Mouse (Mus musculus) forebrain, postnatal 0 days (tissue): ENCODE data around the gene Tnni3k. TPM values are rescaled to one million over a fixed set of nuclear protein-coding genes. Genes with fewer than 3 reads are reported as not detected.

ENCODE experiments used
- ATAC-seq: fragments of 200-750 bp; cut with Nextera tagmentation; 2 replicates; pipeline ENCODE4 v1.8.0; 2017; ENCODE audit warnings: mild to moderate bottlenecking, moderate library complexity
- DNase-seq: peaks from one replicate; pipeline ENCODE4 v3.0.0-alpha.2; 2015
- H3K27ac ChIP-seq: fragments of 300-500 bp; sonication (generic); 2 replicates; pipeline ENCODE4 v1.5.1; 2014; ENCODE audit warnings: low read depth, mild to moderate bottlenecking, antibody characterized with exemption, low read length, moderate library complexity, mixed read lengths
- H3K27me3 ChIP-seq: fragments of 300-500 bp; sonication (generic); 2 replicates; pipeline ENCODE4 v1.6.1; 2014; ENCODE audit warnings: mild to moderate bottlenecking, low read length, mixed read lengths; ENCODE audit not compliant: insufficient read depth
- H3K36me3 ChIP-seq: fragments of 300-500 bp; sonication (generic); 2 replicates; pipeline ENCODE4 v1.6.1; 2014; ENCODE audit warnings: mild to moderate bottlenecking, moderate library complexity; ENCODE audit not compliant: insufficient read depth
- H3K4me1 ChIP-seq: fragments of 300-500 bp; sonication (generic); 2 replicates; pipeline ENCODE4 v1.6.1; 2014; ENCODE audit warnings: antibody characterized with exemption; ENCODE audit not compliant: insufficient read depth
- H3K4me2 ChIP-seq: fragments of 300-500 bp; sonication (generic); 2 replicates; pipeline ENCODE4 v1.6.1; 2014; ENCODE audit warnings: low read depth, mild to moderate bottlenecking, moderate library complexity
- H3K4me3 ChIP-seq: fragments of 300-500 bp; sonication (generic); 2 replicates; pipeline ENCODE4 v1.5.1; 2014; ENCODE audit warnings: low read depth, low read length, mixed read lengths
- H3K9ac ChIP-seq: fragments of 300-500 bp; sonication (generic); 2 replicates; pipeline ENCODE4 v1.6.1; 2014; ENCODE audit warnings: mild to moderate bottlenecking
- H3K9me3 ChIP-seq: fragments of 300-500 bp; sonication (generic); 2 replicates; pipeline ENCODE4 v1.6.1; 2016; ENCODE audit warnings: low read length
- CTCF ChIP-seq: sonication (generic); IDR thresholded peaks from 2 replicates; pipeline ENCODE4 v1.5.1; 2016; ENCODE audit warnings: antibody characterized with exemption, control low read depth, low read depth
- WGBS: fragments of 180-500 bp; shearing (Covaris S2); extraction: QIAGEN DNeasy Blood & Tissue Kit; methylation state at CpG from one replicate; pipeline ENCODE4 v1.1.7; 2014; 5-methylcytosine and 5-hydroxymethylcytosine counted together
- polyA plus RNA-seq: library from polyadenylated mRNA; unstranded; fragments of >200 nt; fragmentation: Nextera tagmentation; extraction: Ambion mirVana; gene quantifications from 2 replicates; pipeline ENCODE4 v1.2.1, GENCODE M21; 2015
- total RNA-seq: library from RNA; depleted of rRNA; stranded (reverse); fragments of >200 nt; gene quantifications from 2 replicates; pipeline ENCODE4 v1.2.3, GENCODE M21; 2014

Tnni3k gene
- total and polyA plus RNA-seq, 2 experiments from 2014 or later, result 0.05 to 0.10 TPM

DNA sequence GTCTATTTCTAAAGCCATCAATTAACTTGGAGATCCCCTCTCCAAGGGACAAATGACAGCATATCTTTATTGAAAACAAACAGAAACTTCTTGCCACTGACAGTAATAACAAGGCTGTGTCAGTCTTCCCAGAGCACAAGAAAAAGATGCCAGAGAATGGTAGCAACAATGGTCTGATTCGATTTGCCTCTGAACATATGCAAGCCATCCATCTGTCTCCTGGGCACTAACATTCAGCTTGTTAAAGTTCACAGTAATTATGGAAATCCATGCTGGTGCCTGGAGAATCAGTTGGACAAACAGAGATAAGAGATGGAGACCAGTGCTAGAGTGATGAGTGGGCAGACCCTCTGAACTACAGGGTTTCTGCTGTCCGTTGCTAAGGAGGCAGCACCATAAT is 102.1 kb downstream of the Tnni3k start:
- ATAC-seq, result peak; percentile 54; the same call in 1 of the 2 replicates
- no peak overlapping the region for H3K4me3 ChIP-seq
- no peaks in the 10 kb centered on the region for H3K4me1 ChIP-seq
- no peak overlapping the region for H3K4me2 ChIP-seq
- WGBS, result 54% methylated on average over 2 of the region's 2 CpGs
- no peaks in the 10 kb centered on the region for H3K36me3 ChIP-seq
- no peak for DNase-seq
- TF ChIP-seq CTCF, result no peak
- no peak overlapping the region for H3K27ac ChIP-seq
- no peak overlapping the region for H3K9ac ChIP-seq
- no peaks in the 10 kb centered on the region for H3K27me3 ChIP-seq
- no peaks in the 10 kb centered on the region for H3K9me3 ChIP-seq

- WGBS, result 76% methylated on average over 2 of the region's 2 CpGs
- H3K4me1 ChIP-seq, result no peaks in the 10 kb centered on the region
- no peak overlapping the region for H3K4me3 ChIP-seq
- no peak for TF ChIP-seq CTCF
- no peaks in the 10 kb centered on the region for H3K27me3 ChIP-seq
- H3K27ac ChIP-seq, result no peak overlapping the region
- H3K9ac ChIP-seq, result no peak overlapping the region
- no peak overlapping the region for H3K4me2 ChIP-seq
- ATAC-seq (no peak), DNase-seq (no peak)
- H3K9me3 ChIP-seq, result no peaks in the 10 kb centered on the region
- H3K36me3 ChIP-seq, result no peaks in the 10 kb centered on the region
These were observed 105.7 kb downstream of the Tnni3k start for GRCm38 (mm10) chr3:154949551-154949950.

DNA sequence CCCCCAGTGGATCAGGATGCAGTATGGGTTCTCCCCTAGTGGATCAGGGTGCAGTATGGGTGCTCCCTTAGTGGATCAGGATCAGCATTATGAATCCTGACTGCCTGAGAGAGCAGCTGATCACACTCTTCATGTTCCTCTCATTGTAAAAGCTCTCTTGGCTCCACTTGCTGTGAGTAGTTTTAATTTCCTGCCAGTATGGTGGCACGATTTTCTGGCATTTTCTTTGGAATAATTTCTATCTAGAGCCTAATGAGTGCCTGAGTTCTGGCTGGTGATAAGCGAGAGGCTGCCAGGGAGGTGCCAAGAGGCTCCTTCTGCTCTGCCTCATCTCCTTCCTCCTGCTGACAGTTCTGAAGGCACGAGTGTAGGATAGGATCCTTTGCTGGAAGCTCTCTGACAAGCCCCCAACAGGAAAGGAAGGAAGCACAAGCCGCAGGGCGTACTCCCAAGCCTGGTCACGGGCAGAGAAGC is 109.5 kb downstream of the Tnni3k start:
- Histone ChIP-seq H3K4me2 (no peak overlapping the region), H3K27ac (peak overlapping the region; percentile 40; the same call in 1 of the 2 replicates), H3K27me3 (no peaks in the 10 kb centered on the region), H3K4me1 (no peaks in the 10 kb centered on the region), H3K36me3 (no peaks in the 10 kb centered on the region), H3K4me3 (no peak overlapping the region), H3K9ac (no peak overlapping the region), H3K9me3 (no peaks in the 10 kb centered on the region)
- ATAC-seq, result peak; percentile 94
- peak; percentile 77 for DNase-seq
- no peak for TF ChIP-seq CTCF
- WGBS, result 45% methylated on average over 6 of the region's 6 CpGs

- no peak overlapping the region for H3K4me3 ChIP-seq
- H3K9ac ChIP-seq, result 0 out of 2 replicates have a peak overlapping the region, but pooled peaks have one; percentile 1
- no peaks in the 10 kb centered on the region for H3K9me3 ChIP-seq
- H3K36me3 ChIP-seq, result no peaks in the 10 kb centered on the region
- H3K27ac ChIP-seq, result no peak overlapping the region
- TF ChIP-seq CTCF, result no peak
- ATAC-seq (0 out of 2 replicates have a peak, but pooled peaks have one; percentile 42), DNase-seq (no peak)
- no peaks in the 10 kb centered on the region for H3K27me3 ChIP-seq
- 0 out of 2 replicates have a peak, but pooled peaks cover 4% of the 10 kb centered on the region for H3K4me1 ChIP-seq
- 33% methylated on average over 8 of the region's 8 CpGs for WGBS
- no peak overlapping the region; the same call in 1 of the 2 replicates for H3K4me2 ChIP-seq
These were observed 127.5 kb downstream of the Tnni3k start for GRCm38 (mm10) chr3:154927757-154928156.

- TF ChIP-seq CTCF, result no peak
- no peaks in the 10 kb centered on the region for H3K36me3 ChIP-seq
- no peak overlapping the region for H3K27ac ChIP-seq
- ATAC-seq (no peak), DNase-seq (no peak)
- no peaks in the 10 kb centered on the region for H3K9me3 ChIP-seq
- no peak overlapping the region for H3K4me2 ChIP-seq
- H3K4me1 ChIP-seq, result 0 out of 2 replicates have a peak, but pooled peaks cover 4% of the 10 kb centered on the region
- 93% methylated on average over 8 of the region's 8 CpGs for WGBS
- no peak overlapping the region for H3K4me3 ChIP-seq
- no peaks in the 10 kb centered on the region for H3K27me3 ChIP-seq
- H3K9ac ChIP-seq, result no peak overlapping the region
These were observed 130.3 kb downstream of the Tnni3k start for GRCm38 (mm10) chr3:154924936-154925335.

DNA sequence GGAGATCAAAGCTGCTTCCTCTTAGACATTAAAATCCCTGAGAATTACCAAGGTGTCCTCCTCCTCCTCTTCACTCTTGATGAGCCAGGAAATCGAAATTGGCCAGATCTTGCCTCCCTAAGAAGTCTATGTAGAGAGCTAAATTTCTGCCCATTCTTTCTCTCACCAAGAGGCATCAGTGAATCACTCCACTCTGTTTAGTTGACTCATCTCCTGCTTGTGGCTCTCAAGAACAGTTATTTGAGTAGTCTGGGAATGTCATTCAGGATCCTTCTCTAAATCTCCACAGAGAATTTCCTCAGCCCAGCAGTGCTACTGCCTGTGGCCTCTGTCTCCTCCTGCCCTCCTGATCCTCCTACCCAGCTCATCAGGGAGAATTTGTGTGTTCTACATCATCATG is 139.6 kb downstream of the Tnni3k start:
- Histone ChIP-seq H3K27me3 (no peaks in the 10 kb centered on the region), H3K4me2 (no peak overlapping the region), H3K36me3 (no peaks in the 10 kb centered on the region), H3K4me3 (no peak overlapping the region), H3K4me1 (no peaks in the 10 kb centered on the region), H3K9me3 (no peaks in the 10 kb centered on the region), H3K27ac (no peak overlapping the region), H3K9ac (no peak overlapping the region)
- TF ChIP-seq CTCF, result no peak
- WGBS, result 71% methylated on average over 1 of the region's 1 CpGs
- DNase-seq (no peak), ATAC-seq (no peak)

DNA sequence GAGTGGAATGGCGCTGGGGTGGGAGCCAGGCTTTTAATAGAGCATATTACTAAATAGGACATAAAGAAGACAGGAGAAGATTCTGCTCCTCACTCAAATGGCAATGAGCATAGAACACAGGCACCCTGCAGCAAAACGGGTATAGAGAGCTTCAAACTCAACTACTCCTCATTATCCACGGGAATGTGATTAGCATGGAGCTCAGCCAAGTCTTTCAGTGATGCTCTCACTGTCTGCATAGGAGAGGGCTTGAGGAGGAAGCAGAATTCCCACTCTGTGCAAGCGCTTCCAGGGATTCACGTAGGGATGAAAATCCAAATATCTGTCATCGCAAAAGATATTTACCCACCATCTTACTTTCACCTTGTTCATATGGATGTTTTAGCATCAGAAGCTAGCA is 141.6 kb downstream of the Tnni3k start:
- 48% methylated on average over 6 of the region's 6 CpGs for WGBS
- Histone ChIP-seq H3K36me3 (no peaks in the 10 kb centered on the region), H3K4me3 (no peak overlapping the region), H3K27ac (no peak overlapping the region), H3K9me3 (no peaks in the 10 kb centered on the region), H3K4me2 (no peak overlapping the region), H3K4me1 (no peaks in the 10 kb centered on the region), H3K9ac (no peak overlapping the region), H3K27me3 (no peaks in the 10 kb centered on the region)
- DNase-seq (no peak), ATAC-seq (no peak)
- no peak for TF ChIP-seq CTCF
